Mouse (Mus musculus): ENCODE measurements around the gene Gm42906. TPM values are rescaled to one million over a fixed set of nuclear protein-coding genes. Genes with fewer than 3 reads are reported as not detected.

The Gm42906 gene
- polyA plus RNA-seq, 1 experiment = not detected

GRCm38 (mm10) chr5:151400557-151400944 lies 27.4 kb downstream of the Gm42906 start:
- Histone ChIP-seq H3K36me3 (ENCODE audit: control insufficient read depth, insufficient read depth, low read length, poor library complexity, severe bottlenecking) (no peaks in the 10 kb centered on the region), H3K27ac (ENCODE audit: insufficient read depth, low read length) (no peak overlapping the region), H3K9ac (ENCODE audit: low read depth, poor library complexity, severe bottlenecking) (no peak overlapping the region), H3K9me3 (replicated peaks; ENCODE audit: control insufficient read depth, insufficient read depth, low read length, poor library complexity, severe bottlenecking) (no peaks in the 10 kb centered on the region), H3K4me3 (ENCODE audit: low read depth, low read length) (no peak overlapping the region), H3K27me3 (ENCODE audit: control insufficient read depth, insufficient read depth, low read length, poor library complexity, severe bottlenecking) (no peaks in the 10 kb centered on the region), H3K4me1 (ENCODE audit: control insufficient read depth, insufficient read depth, low read length) (no peaks in the 10 kb centered on the region)
- no peak for TF ChIP-seq POLR2A (IDR thresholded peaks at IDR 0.05; ENCODE audit: insufficient read depth, low read length)
- TF ChIP-seq CTCF (IDR thresholded peaks at IDR 0.05; ENCODE audit: low read depth, low read length) = no peak
- TF ChIP-seq EP300 (IDR thresholded peaks at IDR 0.05; ENCODE audit: insufficient read depth, low read depth, low read length) = no peak

GRCm38 (mm10) chr5:151399918-151400556 lies 27.9 kb downstream of the Gm42906 start:
- Histone ChIP-seq H3K4me3 (ENCODE audit: low read depth, low read length) (no peak overlapping the region), H3K9me3 (replicated peaks; ENCODE audit: control insufficient read depth, insufficient read depth, low read length, poor library complexity, severe bottlenecking) (no peaks in the 10 kb centered on the region), H3K9ac (ENCODE audit: low read depth, poor library complexity, severe bottlenecking) (no peak overlapping the region), H3K27ac (ENCODE audit: insufficient read depth, low read length) (no peak overlapping the region), H3K27me3 (ENCODE audit: control insufficient read depth, insufficient read depth, low read length, poor library complexity, severe bottlenecking) (no peaks in the 10 kb centered on the region), H3K4me1 (ENCODE audit: control insufficient read depth, insufficient read depth, low read length) (no peaks in the 10 kb centered on the region), H3K36me3 (ENCODE audit: control insufficient read depth, insufficient read depth, low read length, poor library complexity, severe bottlenecking) (no peaks in the 10 kb centered on the region)
- TF ChIP-seq POLR2A (IDR thresholded peaks at IDR 0.05; ENCODE audit: insufficient read depth, low read length) = no peak

- no peak for TF ChIP-seq CTCF (IDR thresholded peaks at IDR 0.05; ENCODE audit: low read depth, low read length)
- TF ChIP-seq EP300 (IDR thresholded peaks at IDR 0.05; ENCODE audit: insufficient read depth, low read depth, low read length) = no peak
- no peak for TF ChIP-seq POLR2A (IDR thresholded peaks at IDR 0.05; ENCODE audit: insufficient read depth, low read length)
- H3K9ac ChIP-seq (ENCODE audit: low read depth, poor library complexity, severe bottlenecking) = no peak overlapping the region
- no peaks in the 10 kb centered on the region; the same call in 1 of the 2 replicates for H3K9me3 ChIP-seq (replicated peaks; ENCODE audit: control insufficient read depth, insufficient read depth, low read length, poor library complexity, severe bottlenecking)
- no peaks in the 10 kb centered on the region for H3K36me3 ChIP-seq (ENCODE audit: control insufficient read depth, insufficient read depth, low read length, poor library complexity, severe bottlenecking)
- H3K4me1 ChIP-seq (ENCODE audit: control insufficient read depth, insufficient read depth, low read length) = no peaks in the 10 kb centered on the region
- no peak overlapping the region for H3K27ac ChIP-seq (ENCODE audit: insufficient read depth, low read length)
- H3K4me3 ChIP-seq (ENCODE audit: low read depth, low read length) = no peak overlapping the region
- no peaks in the 10 kb centered on the region for H3K27me3 ChIP-seq (ENCODE audit: control insufficient read depth, insufficient read depth, low read length, poor library complexity, severe bottlenecking)
Measured at GRCm38 (mm10) chr5:151396119-151396518, 31.8 kb downstream of the Gm42906 start.

- Histone ChIP-seq H3K36me3 (ENCODE audit: control insufficient read depth, insufficient read depth, low read length, poor library complexity, severe bottlenecking) (no peaks in the 10 kb centered on the region), H3K27ac (ENCODE audit: insufficient read depth, low read length) (no peak overlapping the region), H3K9ac (ENCODE audit: low read depth, poor library complexity, severe bottlenecking) (no peak overlapping the region), H3K4me1 (ENCODE audit: control insufficient read depth, insufficient read depth, low read length) (no peaks in the 10 kb centered on the region), H3K27me3 (ENCODE audit: control insufficient read depth, insufficient read depth, low read length, poor library complexity, severe bottlenecking) (no peaks in the 10 kb centered on the region), H3K9me3 (replicated peaks; ENCODE audit: control insufficient read depth, insufficient read depth, low read length, poor library complexity, severe bottlenecking) (peaks cover 2% of the 10 kb centered on the region; the same call in 1 of the 2 replicates), H3K4me3 (ENCODE audit: low read depth, low read length) (no peak overlapping the region)
- TF ChIP-seq POLR2A (IDR thresholded peaks at IDR 0.05; ENCODE audit: insufficient read depth, low read length) = no peak
- TF ChIP-seq EP300 (IDR thresholded peaks at IDR 0.05; ENCODE audit: insufficient read depth, low read depth, low read length) = no peak
- no peak for TF ChIP-seq CTCF (IDR thresholded peaks at IDR 0.05; ENCODE audit: low read depth, low read length)
Measured at GRCm38 (mm10) chr5:151394690-151395089, 33.3 kb downstream of the Gm42906 start.

- H3K4me3 ChIP-seq (ENCODE audit: low read depth, low read length) = no peak overlapping the region
- no peaks in the 10 kb centered on the region for H3K36me3 ChIP-seq (ENCODE audit: control insufficient read depth, insufficient read depth, low read length, poor library complexity, severe bottlenecking)
- no peak for TF ChIP-seq CTCF (IDR thresholded peaks at IDR 0.05; ENCODE audit: low read depth, low read length)
- TF ChIP-seq EP300 (IDR thresholded peaks at IDR 0.05; ENCODE audit: insufficient read depth, low read depth, low read length) = no peak
- no peak for TF ChIP-seq POLR2A (IDR thresholded peaks at IDR 0.05; ENCODE audit: insufficient read depth, low read length)
- peaks cover 2% of the 10 kb centered on the region; the same call in 1 of the 2 replicates for H3K9me3 ChIP-seq (replicated peaks; ENCODE audit: control insufficient read depth, insufficient read depth, low read length, poor library complexity, severe bottlenecking)
- H3K9ac ChIP-seq (ENCODE audit: low read depth, poor library complexity, severe bottlenecking) = no peak overlapping the region
- no peaks in the 10 kb centered on the region for H3K4me1 ChIP-seq (ENCODE audit: control insufficient read depth, insufficient read depth, low read length)
- H3K27ac ChIP-seq (ENCODE audit: insufficient read depth, low read length) = no peak overlapping the region
- no peaks in the 10 kb centered on the region for H3K27me3 ChIP-seq (ENCODE audit: control insufficient read depth, insufficient read depth, low read length, poor library complexity, severe bottlenecking)
Measured at GRCm38 (mm10) chr5:151393821-151394662, 33.9 kb downstream of the Gm42906 start.

GRCm38 (mm10) chr5:151389827-151390226 lies 38.1 kb downstream of the Gm42906 start:
- TF ChIP-seq EP300 (IDR thresholded peaks at IDR 0.05; ENCODE audit: insufficient read depth, low read depth, low read length) = no peak
- no peak for TF ChIP-seq CTCF (IDR thresholded peaks at IDR 0.05; ENCODE audit: low read depth, low read length)
- TF ChIP-seq POLR2A (IDR thresholded peaks at IDR 0.05; ENCODE audit: insufficient read depth, low read length) = no peak
- no peak overlapping the region for H3K27ac ChIP-seq (ENCODE audit: insufficient read depth, low read length)
- H3K9me3 ChIP-seq (replicated peaks; ENCODE audit: control insufficient read depth, insufficient read depth, low read length, poor library complexity, severe bottlenecking) = peaks cover 2% of the 10 kb centered on the region; the same call in 1 of the 2 replicates
- no peaks in the 10 kb centered on the region for H3K36me3 ChIP-seq (ENCODE audit: control insufficient read depth, insufficient read depth, low read length, poor library complexity, severe bottlenecking)
- H3K9ac ChIP-seq (ENCODE audit: low read depth, poor library complexity, severe bottlenecking) = no peak overlapping the region
- H3K4me1 ChIP-seq (ENCODE audit: control insufficient read depth, insufficient read depth, low read length) = no peaks in the 10 kb centered on the region
- no peaks in the 10 kb centered on the region for H3K27me3 ChIP-seq (ENCODE audit: control insufficient read depth, insufficient read depth, low read length, poor library complexity, severe bottlenecking)
- no peak overlapping the region for H3K4me3 ChIP-seq (ENCODE audit: low read depth, low read length)
